In the genomic region with DNA sequence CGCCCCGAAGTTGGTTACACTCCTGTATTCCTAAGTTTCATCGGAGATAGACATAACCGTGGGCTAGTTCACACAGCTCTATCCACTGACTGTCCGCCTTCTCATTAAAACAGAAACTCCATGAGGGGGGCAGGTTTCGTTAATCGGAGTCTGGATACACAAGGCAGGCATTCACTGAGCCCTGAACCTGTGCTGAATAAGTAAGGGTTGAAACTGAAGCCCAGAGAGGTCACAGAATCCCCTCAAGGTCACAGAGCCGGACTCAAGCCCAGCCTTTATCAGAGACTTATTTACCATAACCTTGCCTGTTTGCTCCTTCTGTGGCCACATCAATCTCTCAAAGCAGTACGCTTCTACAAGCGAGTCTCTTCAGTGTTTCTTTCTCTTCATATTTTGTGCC, we compare ENCODE assay signal across 8 mouse cellular contexts. TPM values are rescaled to one million over a fixed set of nuclear protein-coding genes. Genes with fewer than 3 reads are reported as not detected.
A peak's percentile ranks its signal among the peaks of the same experiment; 100 is the strongest.
DNase-seq lines count a peak whose midpoint lies in the region; ATAC-seq and TF ChIP-seq lines count a peak whose summit lies in the region.

No protein-coding gene starts in this region.

- H3K4me1 ChIP-seq in lung, embryonic 15.5 days = peaks cover 15% of the 10 kb centered on the region
- 0 out of 2 replicates have a peak, but pooled peaks cover 6% of the 10 kb centered on the region for H3K4me1 ChIP-seq in intestine, postnatal 0 days (replicated peaks; ENCODE audit: control insufficient read depth, insufficient read depth, low read length)
- peaks cover 34% of the 10 kb centered on the region for H3K4me1 ChIP-seq in neural tube, embryonic 15.5 days

- H3K4me3 ChIP-seq in lung, embryonic 15.5 days = peak overlapping the region; percentile 91
- H3K4me3 ChIP-seq in intestine, postnatal 0 days (ENCODE audit: low read depth, low read length) = peak overlapping the region; percentile 96; the same call in 1 of the 2 replicates
- peak overlapping the region; percentile 96 for H3K4me3 ChIP-seq in neural tube, embryonic 15.5 days (replicated peaks)

- ATAC-seq in lung, embryonic 15.5 days (ENCODE audit: borderline replicate concordance, extremely low read depth, low FRiP score, low TSS enrichment) = no peak
- no peak for ATAC-seq in intestine, postnatal 0 days
- ATAC-seq in neural tube, embryonic 15.5 days (ENCODE audit: low FRiP score) = no peak
- no peak for ATAC-seq in monocyte, adult 5-6 weeks (replicated peaks; ENCODE audit: insufficient number of reproducible peaks, low FRiP score, low TSS enrichment, poor library complexity, severe bottlenecking)

- WGBS in lung, embryonic 15.5 days = 60% methylated on average over 10 of the region's 10 CpGs
- WGBS in intestine, postnatal 0 days = 68% methylated on average over 10 of the region's 10 CpGs
- 86% methylated on average over 10 of the region's 10 CpGs for WGBS in neural tube, embryonic 15.5 days

- H3K9ac ChIP-seq in lung, embryonic 15.5 days = no peak overlapping the region
- H3K9ac ChIP-seq in intestine, postnatal 0 days (ENCODE audit: low read depth, low read length) = 0 out of 2 replicates have a peak overlapping the region, but pooled peaks have one; percentile 85
- no peak overlapping the region for H3K9ac ChIP-seq in neural tube, embryonic 15.5 days (replicated peaks)

- no peak overlapping the region for H3K27ac ChIP-seq in lung, embryonic 15.5 days
- no peak overlapping the region for H3K27ac ChIP-seq in intestine, postnatal 0 days (ENCODE audit: low read depth, low read length)
- no peak overlapping the region for H3K27ac ChIP-seq in neural tube, embryonic 15.5 days (replicated peaks)

- no peaks in the 10 kb centered on the region for H3K27me3 ChIP-seq in lung, embryonic 15.5 days
- H3K27me3 ChIP-seq in intestine, postnatal 0 days (replicated peaks; ENCODE audit: control insufficient read depth, insufficient read depth, low read length) = no peaks in the 10 kb centered on the region
- H3K27me3 ChIP-seq in neural tube, embryonic 15.5 days (replicated peaks) = no peaks in the 10 kb centered on the region

- no peaks in the 10 kb centered on the region for H3K36me3 ChIP-seq in lung, embryonic 15.5 days
- H3K36me3 ChIP-seq in intestine, postnatal 0 days (ENCODE audit: control insufficient read depth, insufficient read depth) = no peaks in the 10 kb centered on the region
- H3K36me3 ChIP-seq in neural tube, embryonic 15.5 days = no peaks in the 10 kb centered on the region

- H3K4me2 ChIP-seq in lung, embryonic 15.5 days = peak overlapping the region; percentile 71
- peak overlapping the region; percentile 85 for H3K4me2 ChIP-seq in intestine, postnatal 0 days (replicated peaks; ENCODE audit: low read depth)
- H3K4me2 ChIP-seq in neural tube, embryonic 15.5 days = peak overlapping the region; percentile 74

- no peak for TF ChIP-seq CTCF in intestine, postnatal 0 days (IDR thresholded peaks at IDR 0.05; ENCODE audit: low read depth)

- H3K9me3 ChIP-seq in lung, embryonic 15.5 days = no peaks in the 10 kb centered on the region
- no peaks in the 10 kb centered on the region for H3K9me3 ChIP-seq in intestine, postnatal 0 days (ENCODE audit: control insufficient read depth)
- no peaks in the 10 kb centered on the region for H3K9me3 ChIP-seq in neural tube, embryonic 15.5 days (replicated peaks)

- DNase-seq in adrenal gland, postnatal 10 days = peak; percentile 21
- DNase-seq in adrenal gland, postnatal 4 days (ENCODE audit: low spot score in 2 of 2) = no peak
- no peak for DNase-seq in lung, postnatal 10 days
- no peak for DNase-seq in frontal cortex, postnatal 25 days (ENCODE audit: low spot score in 2 of 2)

RNA-seq across cellular contexts. Expression of gene Strn, which starts 2.2 kb away (rescaled TPM):
- total RNA-seq in adrenal gland, postnatal 10 days (2021) = 10 to 100 TPM; 20.5 to 25.2 TPM
- 10 to 100 TPM; 32.3 to 33.2 TPM for total RNA-seq in adrenal gland, postnatal 4 days (2021)
- 4.9 and 5.2 TPM in 2 replicates for polyA plus RNA-seq in lung, embryonic 15.5 days (2015; fragmentation: Nextera tagmentation; extraction: Ambion mirVana)
- 3.8 and 4.3 TPM in 2 replicates for polyA plus RNA-seq in intestine, postnatal 0 days (2015; fragmentation: Nextera tagmentation; extraction: Ambion mirVana)
- polyA plus RNA-seq in neural tube, embryonic 15.5 days (2015; fragmentation: Nextera tagmentation; extraction: Ambion mirVana) = 4.6 and 4.8 TPM in 2 replicates
- 30.8 to 64.1 TPM (median 39.5 TPM) in 3 replicates for total RNA-seq in monocyte, adult 5-6 weeks (2017)
